Mouse (Mus musculus): ENCODE measurements around the gene Lrg1.

GRCm38 (mm10) chr17:56147420-56147819 lies 25.6 kb upstream of the Lrg1 start:
- no peak for TF ChIP-seq GATA1 (IDR thresholded peaks at IDR 0.05; ENCODE audit: low read depth, low read length)
- TF ChIP-seq CTCF (IDR thresholded peaks at IDR 0.05 in 2 of 3, conservative IDR thresholded peaks at IDR 0.05 in 1 of 3; ENCODE audit: control insufficient read depth in 1 of 3, insufficient read depth in 1 of 3, low read depth in 2 of 3, low read length in 3 of 3, poor library complexity in 1 of 3, severe bottlenecking in 1 of 3) = no peak
- TF ChIP-seq USF1 (IDR thresholded peaks at IDR 0.05; ENCODE audit: low read depth, low read length) = no peak
- no peak for TF ChIP-seq ZC3H11A (IDR thresholded peaks at IDR 0.05; ENCODE audit: low read depth, low read length)
- no peak for TF ChIP-seq USF2 (IDR thresholded peaks at IDR 0.05; ENCODE audit: borderline replicate concordance in 1 of 2, insufficient read depth in 1 of 2, low read depth in 1 of 2, low read length in 2 of 2)
